Mouse (Mus musculus): Measurements from ENCODE around the gene Tmem14a.
"Not testable (repeated sequence)": the region's sequence is repeated elsewhere in the genome, so short reads cannot be mapped to it uniquely, and the experiment has no call there.

Tmem14a gene

GRCm38 (mm10) chr1:21252566-21253302 lies 34.4 kb downstream of the Tmem14a start:
- no peak for DNase-seq (ENCODE audit: low spot score in 2 of 2)

DNA sequence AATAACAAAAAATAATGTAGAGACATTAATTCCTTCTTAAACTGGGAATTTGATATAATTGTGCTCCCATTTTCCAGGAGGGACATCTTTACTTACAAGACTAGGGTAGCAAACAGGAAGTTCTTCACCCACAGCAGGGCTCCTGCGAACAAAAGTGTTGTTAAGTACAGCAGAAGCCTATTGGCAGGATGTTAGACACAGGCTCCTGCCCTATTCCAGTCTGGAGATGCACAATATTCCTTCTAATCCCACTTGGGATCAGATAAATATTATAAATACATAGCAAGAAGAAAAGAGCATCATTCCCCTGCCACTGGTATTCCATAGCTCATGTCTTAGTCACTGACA lies 34.9 kb downstream of the Tmem14a start:
- no peak for DNase-seq (ENCODE audit: low spot score in 2 of 2)

DNA sequence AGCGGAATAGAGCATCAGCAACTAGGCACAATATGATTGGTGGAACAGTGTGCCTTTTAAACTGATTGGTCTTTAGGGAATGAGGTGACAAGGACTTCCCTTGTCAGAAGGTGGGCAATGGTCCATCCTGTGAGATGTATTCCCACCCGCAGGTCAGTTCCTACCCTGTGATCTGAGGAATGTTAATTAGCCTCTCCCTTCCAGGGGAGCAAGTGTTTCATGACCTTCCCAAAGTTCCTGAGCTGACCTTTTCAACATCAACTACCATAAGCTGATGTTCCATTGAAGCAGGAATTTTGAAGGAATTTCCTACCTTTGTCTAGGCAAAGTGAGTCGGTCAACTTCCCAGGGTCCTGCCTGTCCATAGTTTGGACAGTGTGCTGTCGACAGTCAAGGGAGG lies 35.5 kb downstream of the Tmem14a start:
- DNase-seq (ENCODE audit: low spot score in 2 of 2), result no peak

DNA sequence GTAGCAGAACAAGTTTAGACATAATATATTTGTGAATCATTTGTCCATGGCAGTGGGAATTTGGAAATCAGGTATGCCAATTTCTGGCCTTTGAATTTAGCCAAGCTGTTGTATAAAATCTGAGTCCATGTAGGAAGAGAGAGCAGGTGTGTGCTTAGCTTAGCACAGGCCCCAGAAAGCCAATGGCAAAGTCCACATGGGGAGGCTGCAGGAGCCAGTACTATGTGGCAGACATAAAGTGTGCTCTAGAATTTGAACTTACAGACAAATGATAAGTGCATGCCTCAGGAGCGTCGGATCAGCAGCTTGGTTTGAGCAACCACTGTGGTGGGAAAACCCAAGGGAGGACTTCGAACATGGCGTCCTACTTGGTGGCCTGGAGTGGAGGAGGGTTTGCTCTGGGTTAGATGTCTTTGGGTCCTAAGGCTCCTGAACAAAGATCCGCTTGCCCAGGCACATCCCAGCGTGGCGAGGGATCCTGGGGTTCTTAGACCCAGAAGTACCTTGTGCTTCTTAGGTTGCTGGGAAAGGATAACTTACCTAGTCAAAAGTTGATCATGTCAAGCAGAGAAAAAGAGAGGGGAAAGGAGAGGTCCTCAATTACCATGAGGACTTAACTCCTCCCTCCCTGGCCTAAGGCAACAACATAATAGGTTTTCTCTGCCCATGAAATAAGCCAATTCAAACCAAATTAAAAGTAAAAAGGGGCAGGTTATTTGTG lies 37.4 kb downstream of the Tmem14a start:
- DNase-seq (ENCODE audit: low spot score in 2 of 2), result no peak

- no peak for DNase-seq (ENCODE audit: low spot score in 2 of 2)
Measured at GRCm38 (mm10) chr1:21256391-21256790, 38.0 kb downstream of the Tmem14a start.

- no peak for DNase-seq (ENCODE audit: low spot score in 2 of 2)
Measured at GRCm38 (mm10) chr1:21256871-21257270, 38.5 kb downstream of the Tmem14a start.

DNA sequence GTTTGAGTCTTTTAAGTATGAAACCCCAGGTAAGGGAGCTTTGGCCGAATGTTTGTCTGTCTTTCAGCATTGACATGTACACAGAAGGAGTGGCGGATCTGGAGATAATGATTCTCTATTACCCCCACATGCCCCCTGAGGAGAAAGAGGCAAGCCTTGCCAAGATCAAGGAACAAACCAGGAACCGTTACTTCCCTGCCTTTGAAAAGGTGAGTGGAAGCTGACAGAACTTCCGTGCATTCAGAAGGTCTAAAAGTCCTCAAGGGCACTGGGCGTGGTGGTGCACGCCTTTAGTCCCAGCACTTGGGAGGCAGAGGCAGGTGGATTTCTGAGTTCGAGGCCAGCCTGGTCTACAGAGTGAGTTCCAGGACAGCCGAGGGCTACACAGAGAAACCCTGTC lies 41.6 kb downstream of the Tmem14a start:
- DNase-seq (ENCODE audit: low spot score in 2 of 2), result not testable (repeated sequence)

DNA sequence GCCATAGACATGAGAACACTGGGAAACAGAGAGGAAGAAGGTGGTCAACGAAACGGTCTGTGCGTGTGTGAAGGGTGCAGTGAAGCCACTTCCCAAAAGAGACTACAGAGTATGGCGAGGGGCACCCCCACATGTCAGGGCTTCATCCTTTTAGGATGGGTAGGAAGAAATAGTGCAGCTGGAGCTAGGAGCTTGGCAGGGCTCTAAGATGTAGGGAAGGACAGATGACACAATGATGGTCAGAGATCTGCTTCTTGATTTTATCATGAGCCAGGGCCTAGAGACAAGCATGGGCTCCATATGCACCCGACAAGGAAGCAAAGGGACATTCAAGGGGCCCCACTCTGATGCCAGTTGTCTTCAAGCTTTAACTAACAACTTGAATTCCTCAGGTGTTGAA lies 44.0 kb downstream of the Tmem14a start:
- no peak for DNase-seq (ENCODE audit: low spot score in 2 of 2)

GRCm38 (mm10) chr1:21263986-21264385 lies 45.6 kb downstream of the Tmem14a start:
- DNase-seq (ENCODE audit: low spot score in 2 of 2), result no peak

GRCm38 (mm10) chr1:21264747-21265146 lies 46.4 kb downstream of the Tmem14a start:
- no peak for DNase-seq (ENCODE audit: low spot score in 2 of 2)

DNA sequence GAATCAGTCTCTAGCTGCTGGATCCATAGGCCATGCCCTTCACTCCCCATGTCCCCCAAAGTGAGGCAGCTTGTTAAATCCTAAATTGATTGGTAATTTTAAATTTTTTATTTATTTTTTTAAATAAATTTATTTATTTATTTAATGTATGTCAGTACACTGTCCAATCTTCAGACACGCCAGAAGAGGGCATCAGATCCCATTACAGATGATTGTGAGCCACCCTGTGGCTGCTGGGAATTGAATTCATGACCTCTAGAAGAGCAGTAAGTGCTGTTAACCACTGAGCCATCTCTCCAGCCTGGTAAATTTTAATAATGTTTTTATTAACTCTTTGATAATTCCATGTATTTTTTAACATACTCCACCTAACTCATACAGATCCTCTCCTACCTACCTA lies 48.4 kb downstream of the Tmem14a start:
- no peak for DNase-seq (ENCODE audit: low spot score in 2 of 2)

DNA sequence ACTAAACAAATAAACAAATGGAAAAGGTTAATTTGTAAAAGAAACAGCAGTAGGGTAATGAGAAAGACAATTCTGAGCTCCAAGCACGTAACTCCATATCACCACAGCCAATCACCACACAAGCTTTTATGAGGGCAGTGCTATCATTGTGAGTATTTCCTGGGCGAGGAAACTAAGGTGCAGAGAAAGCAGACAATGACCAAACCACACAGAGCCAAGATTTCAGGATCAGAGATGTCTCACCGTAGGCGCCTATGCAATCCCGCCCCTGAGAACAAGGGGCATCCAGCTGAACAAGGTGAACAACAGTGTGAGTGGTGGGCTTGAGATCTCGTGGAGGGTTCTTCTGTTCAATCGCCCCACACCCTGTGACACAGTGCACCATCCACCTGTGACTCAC lies 49.1 kb downstream of the Tmem14a start:
- DNase-seq (ENCODE audit: low spot score in 2 of 2), result not testable (repeated sequence)

DNA sequence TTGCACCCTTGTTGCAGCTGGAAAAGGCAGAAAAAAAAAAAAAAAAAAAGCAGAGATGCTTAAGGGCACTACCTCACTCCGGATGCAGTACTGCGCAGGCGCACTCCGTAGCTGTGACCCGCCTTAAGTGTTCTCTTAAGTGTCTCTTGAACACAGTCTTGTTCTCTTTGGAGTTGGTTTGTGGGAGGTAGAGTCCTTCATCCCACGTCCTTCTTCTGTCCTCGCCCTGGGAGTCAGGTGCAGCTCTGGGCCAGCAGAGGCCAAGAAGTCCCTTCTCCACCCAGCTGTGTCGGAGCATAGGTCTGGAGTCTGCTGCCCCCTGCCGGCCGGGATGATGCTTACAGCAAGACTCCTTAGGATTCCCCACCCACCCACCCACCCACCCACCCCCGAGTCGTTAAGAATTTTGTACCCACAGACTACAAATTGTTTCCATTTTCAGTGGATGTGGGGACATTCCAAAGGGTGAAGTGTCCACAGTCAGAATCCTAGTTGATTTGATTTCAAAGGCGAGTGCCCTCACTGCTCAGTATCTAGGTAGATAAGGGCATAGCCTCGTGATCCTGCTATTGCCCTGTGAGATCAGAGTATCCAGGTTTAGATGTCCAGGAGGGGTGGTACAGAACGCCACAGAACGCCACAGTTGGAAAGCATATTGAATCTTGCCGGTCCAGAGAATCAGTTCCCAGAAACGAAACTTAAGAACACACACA lies 53.1 kb downstream of the Tmem14a start:
- DNase-seq (ENCODE audit: low spot score in 2 of 2), result peak; percentile 65 to 88

DNA sequence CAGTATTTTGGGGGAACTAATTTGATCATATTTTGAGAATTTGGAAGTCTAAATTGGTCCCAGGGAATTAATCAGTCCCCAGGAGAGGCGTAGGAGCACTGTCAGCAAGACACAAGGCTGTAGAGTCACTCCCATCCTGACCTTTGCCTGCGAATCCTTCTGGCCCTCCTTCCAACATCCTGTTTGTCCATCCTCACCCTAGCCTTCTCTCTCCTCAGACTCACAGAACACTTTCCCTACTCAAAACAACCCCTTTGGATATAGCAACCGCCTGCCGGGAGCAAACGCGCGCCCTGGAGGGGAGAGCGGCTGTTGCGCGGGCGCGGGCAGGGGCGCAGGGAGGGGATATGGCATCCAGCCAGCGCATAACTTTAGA lies 53.7 kb downstream of the Tmem14a start:
- DNase-seq (ENCODE audit: low spot score in 2 of 2), result no peak

- no peak for DNase-seq (ENCODE audit: low spot score in 2 of 2)
Measured at GRCm38 (mm10) chr1:21273091-21273490, 54.7 kb downstream of the Tmem14a start.

DNA sequence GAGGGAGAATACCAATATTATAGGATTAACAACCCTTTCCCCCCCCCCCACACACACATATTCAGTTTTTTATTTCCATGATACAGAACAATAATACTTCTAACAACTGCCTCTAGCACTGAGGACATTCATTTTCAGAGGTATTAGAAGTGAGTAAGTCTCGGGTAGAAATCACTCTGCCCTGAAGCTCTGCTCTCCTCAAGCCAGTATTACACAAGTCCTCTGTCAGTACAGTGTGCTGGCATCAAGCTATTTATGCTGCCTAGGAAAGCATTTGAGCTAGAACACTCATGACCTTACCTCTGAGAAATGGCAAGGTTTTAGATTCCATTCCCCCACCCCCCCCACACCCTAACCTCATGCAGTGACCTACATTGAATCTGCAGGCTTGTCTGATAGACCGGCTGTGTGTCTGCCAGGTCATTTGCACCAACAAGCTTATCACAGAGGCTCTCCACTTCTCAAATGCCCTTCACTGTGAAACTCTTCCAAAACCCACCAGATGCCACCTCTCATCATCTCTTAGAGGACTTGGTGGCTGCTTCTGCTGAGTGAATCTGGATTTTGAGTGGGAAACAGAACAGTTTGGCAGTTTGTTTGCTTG lies 56.2 kb downstream of the Tmem14a start:
- no peak for DNase-seq (ENCODE audit: low spot score in 2 of 2)

DNA sequence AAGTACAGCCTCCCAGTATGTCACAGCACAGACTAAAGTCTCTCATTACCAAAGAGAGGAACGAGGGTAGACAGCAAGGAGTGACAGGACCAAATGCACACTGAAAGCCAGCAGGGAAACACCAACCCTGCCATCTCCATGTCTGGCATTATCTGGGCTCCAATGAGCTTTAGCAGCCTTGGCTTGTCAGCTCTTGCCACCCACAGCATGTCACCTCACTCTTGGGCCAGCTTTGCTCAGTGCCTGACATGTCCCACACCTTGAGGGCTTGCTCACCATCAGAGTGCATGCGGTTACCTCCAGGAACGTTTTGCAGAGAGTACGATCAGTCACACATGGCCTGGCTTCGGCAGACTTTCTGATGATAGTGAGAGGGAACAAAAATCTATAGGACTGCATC lies 57.0 kb downstream of the Tmem14a start:
- DNase-seq (ENCODE audit: low spot score in 2 of 2), result not testable (repeated sequence)

- DNase-seq (ENCODE audit: low spot score in 2 of 2), result not testable (repeated sequence)
Measured at GRCm38 (mm10) chr1:21276158-21276557, 57.8 kb downstream of the Tmem14a start.

Data from urinary bladder, postnatal 4 days (tissue).